Mouse (Mus musculus) midbrain, postnatal 0 days (tissue): ENCODE results near the gene Coro2a. TPM values are rescaled to one million over a fixed set of nuclear protein-coding genes. Genes with fewer than 3 reads are reported as not detected.
A peak's percentile ranks its signal among the peaks of the same experiment; 100 is the strongest.

Source experiments
- ATAC-seq: fragments of 200-750 bp; cut with Nextera tagmentation; 2 replicates; pipeline ENCODE4 v1.8.0; 2017; ENCODE audit warnings: moderate number of reproducible peaks, mild to moderate bottlenecking, moderate TSS enrichment, moderate library complexity; ENCODE audit not compliant: low FRiP score
- DNase-seq: peaks from one replicate; pipeline ENCODE4 v3.0.0-alpha.2; 2015; ENCODE audit warnings: low spot score
- H3K27ac ChIP-seq: fragments of 300-500 bp; sonication (generic); 2 replicates; pipeline ENCODE4 v1.5.1; 2014; ENCODE audit warnings: low read depth, mild to moderate bottlenecking, low read length, mixed read lengths
- H3K27me3 ChIP-seq: fragments of 300-500 bp; sonication (generic); 2 replicates; pipeline ENCODE4 v1.6.1; 2014; ENCODE audit warnings: low read length, control low read depth, mixed read lengths; ENCODE audit not compliant: insufficient read depth
- H3K36me3 ChIP-seq: fragments of 300-500 bp; sonication (generic); 2 replicates; pipeline ENCODE4 v1.6.1; 2014; ENCODE audit warnings: low read length, control low read depth, mixed read lengths; ENCODE audit not compliant: insufficient read depth
- H3K4me1 ChIP-seq: fragments of 300-500 bp; sonication (generic); 2 replicates; pipeline ENCODE4 v1.6.1; 2014; ENCODE audit warnings: mild to moderate bottlenecking, control low read depth, antibody characterized with exemption, low read length, mixed read lengths; ENCODE audit not compliant: insufficient read depth
- H3K4me2 ChIP-seq: fragments of 300-500 bp; sonication (generic); 2 replicates; pipeline ENCODE4 v1.6.1; 2014; ENCODE audit warnings: low read depth, mild to moderate bottlenecking, low read length, mixed read lengths; ENCODE audit not compliant: poor library complexity, severe bottlenecking
- H3K4me3 ChIP-seq: fragments of 300-500 bp; sonication (generic); 2 replicates; pipeline ENCODE4 v1.5.1; 2014; ENCODE audit warnings: low read depth, mild to moderate bottlenecking, low read length, moderate library complexity
- H3K9ac ChIP-seq: fragments of 300-500 bp; sonication (generic); replicated peaks from 2 replicates; pipeline ENCODE4 v1.6.1; 2014; ENCODE audit warnings: mild to moderate bottlenecking, low read length, moderate library complexity, mixed read lengths; ENCODE audit not compliant: poor library complexity, severe bottlenecking
- H3K9me3 ChIP-seq: fragments of 300-500 bp; sonication (generic); 2 replicates; pipeline ENCODE4 v1.6.1; 2016; ENCODE audit warnings: low read length, control low read depth
- CTCF ChIP-seq: IDR thresholded peaks from 2 replicates; pipeline ENCODE4 v1.5.1; 2016; ENCODE audit warnings: antibody characterized with exemption, mild to moderate bottlenecking
- WGBS: fragments of 180-500 bp; shearing (Covaris S2); extraction: QIAGEN DNeasy Blood & Tissue Kit; methylation state at CpG from one replicate; pipeline ENCODE4 v1.1.7; 2014; 5-methylcytosine and 5-hydroxymethylcytosine counted together
- polyA plus RNA-seq: library from polyadenylated mRNA; unstranded; fragments of >200 nt; fragmentation: Nextera tagmentation; extraction: Ambion mirVana; gene quantifications from 2 replicates; pipeline ENCODE4 v1.2.1, GENCODE M21; 2015
- total RNA-seq: library from RNA; depleted of rRNA; stranded (reverse); fragments of >200 nt; gene quantifications from 2 replicates; pipeline ENCODE4 v1.2.3, GENCODE M21; 2014; rRNA removed

Coro2a gene
- total and polyA plus RNA-seq, 2 experiments from 2014 or later, result 7.8 to 33.2 TPM

DNA sequence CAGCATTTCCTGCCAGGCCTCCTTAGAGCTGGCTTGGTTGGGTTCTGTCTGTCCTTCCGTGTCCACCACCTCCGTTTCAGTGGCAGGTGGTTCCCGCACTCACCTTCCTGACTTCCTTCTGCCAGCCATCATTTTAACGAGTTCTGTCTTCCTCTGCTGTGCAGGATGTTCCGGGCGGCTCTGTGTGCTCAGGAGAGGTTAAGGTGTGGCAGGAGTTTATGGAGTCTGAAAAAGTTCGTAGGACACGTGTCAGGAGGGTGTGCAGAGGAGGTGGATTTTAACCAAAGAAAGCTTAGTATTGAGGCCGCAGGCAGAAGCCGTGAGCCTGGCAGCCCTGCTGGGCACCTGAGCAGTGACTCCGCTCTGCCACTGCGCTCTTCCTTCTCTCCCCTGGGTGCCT, 106.5 kb downstream of the Coro2a start:
- no peaks in the 10 kb centered on the region for H3K27me3 ChIP-seq
- no peak overlapping the region for H3K27ac ChIP-seq
- 93% methylated on average over 12 of the region's 12 CpGs for WGBS
- H3K4me2 ChIP-seq, result no peak overlapping the region
- no peak overlapping the region for H3K4me3 ChIP-seq
- H3K9ac ChIP-seq, result no peak overlapping the region
- ATAC-seq, result no peak
- no peaks in the 10 kb centered on the region for H3K4me1 ChIP-seq
- no peaks in the 10 kb centered on the region for H3K9me3 ChIP-seq
- DNase-seq, result no peak
- peaks cover 20% of the 10 kb centered on the region for H3K36me3 ChIP-seq
- TF ChIP-seq CTCF, result no peak

DNA sequence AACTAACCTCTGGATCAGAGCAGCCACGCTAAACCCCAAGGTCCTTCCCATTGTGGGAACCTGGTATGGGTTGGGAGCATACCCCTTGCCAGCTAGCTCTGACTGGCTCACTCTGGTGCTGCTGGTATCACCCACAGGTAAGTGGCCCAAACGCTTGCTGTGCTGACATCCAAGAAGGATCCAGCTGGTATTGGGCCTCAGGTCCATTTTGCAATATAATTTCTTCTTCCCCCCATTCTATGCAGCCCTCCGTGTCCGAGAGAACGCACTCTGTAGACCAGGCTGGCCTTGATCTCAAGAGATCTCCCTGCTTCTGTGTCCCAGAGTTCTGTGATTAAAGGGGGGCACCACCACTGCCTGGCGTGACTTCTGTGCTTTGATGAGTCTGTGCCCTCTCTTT, 108.9 kb downstream of the Coro2a start:
- no peak for DNase-seq
- WGBS, result 98% methylated on average over 6 of the region's 6 CpGs
- H3K4me2 ChIP-seq, result no peak overlapping the region
- no peak overlapping the region for H3K9ac ChIP-seq
- H3K4me3 ChIP-seq, result no peak overlapping the region
- no peak for TF ChIP-seq CTCF
- H3K4me1 ChIP-seq, result no peaks in the 10 kb centered on the region
- H3K9me3 ChIP-seq, result no peaks in the 10 kb centered on the region
- no peak overlapping the region for H3K27ac ChIP-seq
- H3K36me3 ChIP-seq, result peaks cover 11% of the 10 kb centered on the region; the same call in 1 of the 2 replicates
- H3K27me3 ChIP-seq, result no peaks in the 10 kb centered on the region
- no peak for ATAC-seq

- WGBS, result under 1% methylated on average over 58 of the region's 58 CpGs
- Histone ChIP-seq H3K4me2 (peak within 1 kb of the TSS; percentile 61), H3K4me1 (no peaks in the 10 kb centered on the region), H3K36me3 (peaks cover 11% of the 10 kb centered on the region; the same call in 1 of the 2 replicates), H3K4me3 (peak within 1 kb of the TSS; percentile 73), H3K9me3 (no peaks in the 10 kb centered on the region), H3K9ac (peak within 1 kb of the TSS; percentile 69), H3K27ac (peak within 1 kb of the TSS; percentile 70), H3K27me3 (no peaks in the 10 kb centered on the region)
- no peak for TF ChIP-seq CTCF
- ATAC-seq, result peak; percentile 98
- peak; percentile 97 for DNase-seq
Measured at GRCm38 (mm10) chr4:46489028-46489925, 112.7 kb downstream of the Coro2a start, which contains the start of gene Nans. Gene Nans, plus strand, starts transcription at chr4:46489248.

DNA sequence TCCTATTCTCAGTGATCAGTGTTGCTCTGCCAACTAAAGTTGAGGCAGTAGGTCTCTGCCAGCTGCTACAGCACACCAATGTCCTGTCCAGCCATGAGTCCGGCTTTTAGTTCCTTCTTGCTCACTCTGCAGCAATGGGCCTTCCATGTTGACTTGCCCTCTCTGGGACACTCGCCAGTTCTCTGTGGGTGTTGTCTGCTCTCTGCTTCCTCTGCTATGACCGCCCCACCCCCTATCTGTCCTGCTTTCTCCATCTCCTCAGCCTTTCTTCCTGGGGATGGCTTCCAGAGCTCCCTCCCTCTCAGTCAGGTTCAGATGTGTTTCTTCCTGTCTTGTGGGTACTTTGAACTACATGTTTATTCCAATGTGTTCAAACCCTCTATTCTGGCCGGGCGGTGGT, 114.7 kb downstream of the Coro2a start:
- H3K4me2 ChIP-seq, result no peak overlapping the region
- H3K27ac ChIP-seq, result no peak overlapping the region
- H3K4me3 ChIP-seq, result no peak overlapping the region
- 85% methylated on average over 5 of the region's 5 CpGs for WGBS
- no peak for TF ChIP-seq CTCF
- no peaks in the 10 kb centered on the region for H3K9me3 ChIP-seq
- no peaks in the 10 kb centered on the region for H3K4me1 ChIP-seq
- no peaks in the 10 kb centered on the region for H3K27me3 ChIP-seq
- no peaks in the 10 kb centered on the region for H3K36me3 ChIP-seq
- ATAC-seq, result no peak
- no peak for DNase-seq
- no peak overlapping the region for H3K9ac ChIP-seq

Other genes starting within 250 kb of the Coro2a start
- 7.8 and 8.8 TPM in 2 replicates for gene Trmo, start 212.8 kb downstream of the Coro2a start, total RNA-seq
- 4.4 and 5.3 TPM in 2 replicates for gene Trmo, start 212.8 kb downstream of the Coro2a start, polyA plus RNA-seq
- not detected in 2 replicates for gene Hemgn, start 188.7 kb downstream of the Coro2a start, total RNA-seq
- gene Hemgn, start 188.7 kb downstream of the Coro2a start, polyA plus RNA-seq, result not detected in 2 replicates
- gene Anp32b, start 151.3 kb downstream of the Coro2a start, total RNA-seq, result 2.7 and 5.0 TPM in 2 replicates
- gene Anp32b, start 151.3 kb downstream of the Coro2a start, polyA plus RNA-seq, result 45.8 and 50.5 TPM in 2 replicates
- gene Nans, start 113.0 kb downstream of the Coro2a start, total RNA-seq, result 92.0 and 94.5 TPM in 2 replicates
- gene Nans, start 113.0 kb downstream of the Coro2a start, polyA plus RNA-seq, result 56.9 and 59.6 TPM in 2 replicates
- gene Trim14, start 66.1 kb downstream of the Coro2a start, total RNA-seq, result 0.47 and 1.8 TPM in 2 replicates
- gene Trim14, start 66.1 kb downstream of the Coro2a start, polyA plus RNA-seq, result 0.75 and 1.4 TPM in 2 replicates
- 0.85 and 1.9 TPM in 2 replicates for gene Tbc1d2, start 48.0 kb upstream of the Coro2a start, total RNA-seq
- gene Tbc1d2, start 48.0 kb upstream of the Coro2a start, polyA plus RNA-seq, result 0.52 and 0.55 TPM in 2 replicates